Mouse (Mus musculus) limb, embryonic 14.5 days (tissue): ENCODE results near the gene Mucl3. TPM values are rescaled to one million over a fixed set of nuclear protein-coding genes. Genes with fewer than 3 reads are reported as not detected.
A peak's percentile ranks its signal among the peaks of the same experiment; 100 is the strongest.

Source experiments
- ATAC-seq: fragments of 200-750 bp; cut with Nextera tagmentation; 2 replicates; pipeline ENCODE4 v1.8.0; 2017; ENCODE audit warnings: low read depth, moderate number of reproducible peaks, moderate TSS enrichment; ENCODE audit not compliant: low FRiP score
- DNase-seq: peaks from one replicate; pipeline ENCODE4 v3.0.0-alpha.2; 2015; ENCODE audit warnings: low spot score
- H3K27ac ChIP-seq: fragments of 300-500 bp; sonication (generic); replicated peaks from 2 replicates; pipeline ENCODE4 v1.5.1; 2014; ENCODE audit warnings: low read depth, mild to moderate bottlenecking, low read length, moderate library complexity, mixed read lengths
- H3K27me3 ChIP-seq: fragments of 300-500 bp; sonication (generic); 2 replicates; pipeline ENCODE4 v1.6.1; 2014; ENCODE audit warnings: low read length, mixed read lengths; ENCODE audit not compliant: control insufficient read depth, insufficient read depth
- H3K36me3 ChIP-seq: fragments of 300-500 bp; sonication (generic); 2 replicates; pipeline ENCODE4 v1.6.1; 2014; ENCODE audit warnings: mild to moderate bottlenecking, low read length, moderate library complexity, mixed read lengths; ENCODE audit not compliant: control insufficient read depth, insufficient read depth
- H3K4me1 ChIP-seq: fragments of 300-500 bp; sonication (generic); 2 replicates; pipeline ENCODE4 v1.6.1; 2014; ENCODE audit warnings: antibody characterized with exemption, low read length, mixed read lengths; ENCODE audit not compliant: control insufficient read depth, insufficient read depth
- H3K4me2 ChIP-seq: fragments of 300-500 bp; sonication (generic); replicated peaks from 2 replicates; pipeline ENCODE4 v1.6.1; 2014; ENCODE audit warnings: low read depth, mild to moderate bottlenecking, low read length, moderate library complexity; ENCODE audit not compliant: severe bottlenecking
- H3K4me3 ChIP-seq: fragments of 300-500 bp; sonication (generic); replicated peaks from 2 replicates; pipeline ENCODE4 v1.5.1; 2014; ENCODE audit warnings: low read length
- H3K9ac ChIP-seq: fragments of 300-500 bp; sonication (generic); 2 replicates; pipeline ENCODE4 v1.6.1; 2014; ENCODE audit warnings: mild to moderate bottlenecking, low read depth, low read length, moderate library complexity; ENCODE audit not compliant: severe bottlenecking
- H3K9me3 ChIP-seq: fragments of 300-500 bp; sonication (generic); 2 replicates; pipeline ENCODE4 v1.6.1; 2016; ENCODE audit warnings: low read length; ENCODE audit not compliant: control insufficient read depth
- POLR2A ChIP-seq: fragments of 200-500 bp; IDR thresholded peaks from 2 replicates; pipeline ENCODE4 v1.8.0; 2012; ENCODE audit warnings: inconsistent platforms, mild to moderate bottlenecking, moderate library complexity, borderline replicate concordance; ENCODE audit not compliant: insufficient read depth, insufficient read length; ENCODE audit errors: extremely low read depth
- WGBS: fragments of 180-500 bp; shearing (Covaris S2); extraction: QIAGEN DNeasy Blood & Tissue Kit; methylation state at CpG from one replicate; pipeline ENCODE4 v1.1.7; 2014; 5-methylcytosine and 5-hydroxymethylcytosine counted together
- polyA plus RNA-seq, 2 experiments: library from polyadenylated mRNA; depleted of rRNA in 1 of 2; stranded (reverse) in 1 of 2; unstranded in 1 of 2; fragments of >200 nt; fragmentation: Nextera tagmentation in 1 of 2; extraction: Ambion mirVana in 1 of 2; gene quantifications; 2 replicates each; pipeline versions ENCODE4 v1.2.1 to v1.2.3; 2012 to 2014

Gene Mucl3
- polyA plus RNA-seq, 2 experiments: 0.30 TPM; not detected in 1

- peak; percentile 49; the same call in 1 of the 2 replicates for ATAC-seq
- Histone ChIP-seq H3K27ac (0 out of 2 replicates have a peak overlapping the region, but pooled peaks have one; percentile 44), H3K4me1 (peaks cover 15% of the 10 kb centered on the region), H3K9ac (peak overlapping the region; percentile 25; the same call in 1 of the 2 replicates), H3K4me3 (peak overlapping the region; percentile 40), H3K27me3 (no peaks in the 10 kb centered on the region), H3K36me3 (no peaks in the 10 kb centered on the region), H3K4me2 (peak overlapping the region; percentile 58), H3K9me3 (no peaks in the 10 kb centered on the region)
- TF ChIP-seq POLR2A: peak; percentile 32; the same call in 1 of the 2 replicates
- WGBS: 3% methylated on average over 15 of the region's 15 CpGs
- DNase-seq: peak; percentile 91
These were observed 7.8 kb downstream of the Mucl3 start for GRCm38 (mm10) chr17:35635699-35636111.

- Histone ChIP-seq H3K4me3 (no peak overlapping the region), H3K4me1 (peaks cover 15% of the 10 kb centered on the region), H3K9me3 (no peaks in the 10 kb centered on the region), H3K36me3 (no peaks in the 10 kb centered on the region), H3K27me3 (no peaks in the 10 kb centered on the region), H3K4me2 (no peak overlapping the region), H3K27ac (no peak overlapping the region), H3K9ac (no peak overlapping the region)
- ATAC-seq: no peak
- no peak for TF ChIP-seq POLR2A
- DNase-seq: no peak
- WGBS: 78% methylated on average over 3 of the region's 3 CpGs
These were observed 8.3 kb downstream of the Mucl3 start for GRCm38 (mm10) chr17:35635202-35635601.

- peaks cover 10% of the 10 kb centered on the region for H3K4me1 ChIP-seq
- no peak overlapping the region for H3K9ac ChIP-seq
- no peak overlapping the region for H3K27ac ChIP-seq
- peak; percentile 19 for DNase-seq
- H3K27me3 ChIP-seq: no peaks in the 10 kb centered on the region
- no peak for TF ChIP-seq POLR2A
- H3K4me3 ChIP-seq: no peak overlapping the region
- H3K9me3 ChIP-seq: no peaks in the 10 kb centered on the region
- H3K36me3 ChIP-seq: no peaks in the 10 kb centered on the region
- no peak overlapping the region for H3K4me2 ChIP-seq
- WGBS: 30% methylated on average over 1 of the region's 1 CpGs
- 0 out of 2 replicates have a peak, but pooled peaks have one; percentile 35 for ATAC-seq
These were observed 9.5 kb downstream of the Mucl3 start for GRCm38 (mm10) chr17:35633992-35634391.

GRCm38 (mm10) chr17:35626537-35626936, 17.0 kb downstream of the Mucl3 start, which contains the start of gene Gm9573:
TSS of gene Gm9573 (minus strand) at chr17:35626637.
- TF ChIP-seq POLR2A: no peak
- Histone ChIP-seq H3K9ac (no peak within 1 kb of the TSS), H3K9me3 (no peaks in the 10 kb centered on the region), H3K4me3 (no peak within 1 kb of the TSS), H3K4me1 (no peaks in the 10 kb centered on the region), H3K27ac (no peak within 1 kb of the TSS), H3K27me3 (no peaks in the 10 kb centered on the region), H3K4me2 (no peak within 1 kb of the TSS), H3K36me3 (no peaks in the 10 kb centered on the region)
- DNase-seq: no peak
- ATAC-seq: no peak
- WGBS: 84% methylated on average over 7 of the region's 7 CpGs

GRCm38 (mm10) chr17:35617127-35617526, 26.4 kb downstream of the Mucl3 start:
- no peaks in the 10 kb centered on the region for H3K9me3 ChIP-seq
- no peak for TF ChIP-seq POLR2A
- no peak overlapping the region for H3K27ac ChIP-seq
- no peak overlapping the region for H3K4me3 ChIP-seq
- H3K4me2 ChIP-seq: no peak overlapping the region
- no peak for ATAC-seq
- no peaks in the 10 kb centered on the region for H3K36me3 ChIP-seq
- H3K4me1 ChIP-seq: no peaks in the 10 kb centered on the region
- H3K9ac ChIP-seq: no peak overlapping the region
- H3K27me3 ChIP-seq: no peaks in the 10 kb centered on the region
- no peak for DNase-seq
- WGBS: 74% methylated on average over 4 of the region's 4 CpGs
